Mouse (Mus musculus) erythroblast, embryonic 14.5 days (primary cell): ENCODE data around the gene Grem1.

ENCODE experiments used
- GATA1 ChIP-seq: IDR thresholded peaks from 2 replicates; pipeline ENCODE4 v1.6.1; 2012; ENCODE audit warnings: low read length, inconsistent platforms, mixed read lengths
- TAL1 ChIP-seq: IDR thresholded peaks from 3 replicates; pipeline ENCODE4 v1.6.1; 2012; ENCODE audit warnings: low read length, inconsistent platforms, mixed read lengths

- no peak for TF ChIP-seq GATA1
- no peak for TF ChIP-seq TAL1
These were observed 45.0 kb downstream of the Grem1 start for GRCm38 (mm10) chr2:113713406-113713805.
